Mouse (Mus musculus) limb, embryonic 13.5 days (tissue): ENCODE data around the gene Duox2. TPM values are rescaled to one million over a fixed set of nuclear protein-coding genes. Genes with fewer than 3 reads are reported as not detected.

Experiments
- ATAC-seq: fragments of 200-750 bp; cut with Nextera tagmentation; 2 replicates; pipeline ENCODE4 v1.8.0; 2017; ENCODE audit warnings: low read depth, moderate number of reproducible peaks, moderate TSS enrichment; ENCODE audit not compliant: low FRiP score
- H3K27ac ChIP-seq: fragments of 300-500 bp; sonication (generic); 2 replicates; pipeline ENCODE4 v1.5.1; 2015; ENCODE audit warnings: inconsistent platforms, mild to moderate bottlenecking, moderate library complexity
- H3K27me3 ChIP-seq: fragments of 300-500 bp; sonication (generic); 2 replicates; pipeline ENCODE4 v1.6.1; 2015; ENCODE audit warnings: mild to moderate bottlenecking, inconsistent platforms
- H3K36me3 ChIP-seq: fragments of 300-500 bp; sonication (generic); 2 replicates; pipeline ENCODE4 v1.6.1; 2015; ENCODE audit warnings: inconsistent platforms, mild to moderate bottlenecking, moderate library complexity
- H3K4me1 ChIP-seq: fragments of 300-500 bp; sonication (generic); 2 replicates; pipeline ENCODE4 v1.6.1; 2015; ENCODE audit warnings: inconsistent platforms
- H3K4me2 ChIP-seq: fragments of 300-500 bp; sonication (generic); replicated peaks from 2 replicates; pipeline ENCODE4 v1.6.1; 2015; ENCODE audit warnings: inconsistent platforms, mild to moderate bottlenecking, moderate library complexity
- H3K4me3 ChIP-seq: fragments of 300-500 bp; sonication (generic); 2 replicates; pipeline ENCODE4 v1.5.1; 2015; ENCODE audit warnings: moderate library complexity, mild to moderate bottlenecking, inconsistent platforms
- H3K9ac ChIP-seq: fragments of 300-500 bp; sonication (generic); 2 replicates; pipeline ENCODE4 v1.6.1; 2015; ENCODE audit warnings: mild to moderate bottlenecking, inconsistent platforms
- H3K9me3 ChIP-seq: fragments of 300-500 bp; sonication (generic); 2 replicates; pipeline ENCODE4 v1.6.1; 2016; ENCODE audit warnings: inconsistent platforms
- WGBS: fragments of 180-500 bp; shearing (Covaris S2); methylation state at CpG from one replicate; pipeline ENCODE4 v1.1.7; 2015; 5-methylcytosine and 5-hydroxymethylcytosine counted together
- polyA plus RNA-seq: library from polyadenylated mRNA; unstranded; fragments of >200 nt; fragmentation: Nextera tagmentation; extraction: Ambion mirVana; gene quantifications from 2 replicates; pipeline ENCODE4 v1.2.1, GENCODE M21; 2015

Duox2 gene
- polyA plus RNA-seq, 1 experiment from 2014 or later, result 0.03 TPM

DNA sequence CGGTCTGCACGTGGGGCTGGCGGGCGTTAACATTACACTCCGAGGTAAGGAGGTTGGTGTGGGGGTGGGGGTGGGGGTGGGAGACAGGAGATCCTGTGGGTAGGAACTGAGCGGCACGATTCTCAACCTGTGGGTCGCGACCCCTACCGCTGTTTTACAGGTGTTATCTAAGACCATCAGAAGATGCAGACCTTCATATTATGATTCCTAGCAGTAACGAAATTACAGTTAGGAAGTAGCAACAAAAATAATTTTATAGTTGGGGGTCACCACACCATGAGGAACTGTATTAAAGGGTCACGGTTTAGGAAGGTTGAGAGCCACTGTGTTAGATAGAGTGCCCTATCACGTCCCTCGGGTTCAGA is 2.4 kb upstream of the Duox2 start:
- Histone ChIP-seq H3K4me2 (peak overlapping the region; percentile 78; the same call in 1 of the 2 replicates), H3K27ac (no peak overlapping the region), H3K36me3 (no peaks in the 10 kb centered on the region), H3K9me3 (no peaks in the 10 kb centered on the region), H3K4me3 (peak overlapping the region; percentile 43; the same call in 1 of the 2 replicates), H3K9ac (no peak overlapping the region), H3K4me1 (peaks cover 37% of the 10 kb centered on the region), H3K27me3 (peaks cover 99% of the 10 kb centered on the region)
- no peak for ATAC-seq
- 5% methylated on average over 14 of the region's 14 CpGs for WGBS

DNA sequence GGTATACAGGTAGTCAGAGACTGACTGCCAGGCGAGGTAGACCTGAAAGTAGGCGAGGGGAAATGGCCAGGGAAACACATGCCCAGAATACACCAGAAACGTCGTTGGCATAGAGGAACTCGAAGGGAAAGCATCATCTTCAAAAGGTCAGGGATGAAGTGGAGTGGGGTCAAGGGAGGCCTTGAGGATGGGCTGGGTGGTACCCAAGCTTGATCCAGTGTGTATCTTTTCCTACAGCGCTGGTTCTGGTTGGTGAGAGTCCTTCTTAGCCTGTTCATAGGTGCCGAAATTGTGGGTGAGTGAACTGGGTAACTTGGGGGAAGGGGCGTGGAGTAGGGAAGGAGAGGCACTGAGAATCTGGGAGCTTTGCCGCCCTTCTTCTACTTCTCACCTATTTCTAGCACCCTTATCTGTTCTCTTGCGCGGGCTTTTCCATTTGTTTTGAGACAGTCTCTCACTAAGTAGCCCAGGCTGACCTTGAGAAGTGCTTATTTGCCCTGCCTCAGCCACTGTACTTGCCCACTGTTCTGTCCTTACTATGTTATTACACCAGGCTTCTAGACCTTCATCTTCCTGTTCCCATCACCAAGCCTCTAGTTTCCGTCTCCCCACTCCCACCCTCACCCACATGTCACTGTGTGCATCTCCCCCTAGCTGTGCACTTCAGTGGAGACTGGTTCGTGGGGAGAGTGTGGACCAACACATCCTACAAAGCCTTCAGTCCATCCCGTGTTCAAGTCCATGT is 1.8 kb upstream of the Duox2 start:
- ATAC-seq, result no peak
- 6% methylated on average over 14 of the region's 14 CpGs for WGBS
- H3K27ac ChIP-seq, result no peak overlapping the region
- no peak overlapping the region for H3K4me3 ChIP-seq
- H3K36me3 ChIP-seq, result no peaks in the 10 kb centered on the region
- peaks cover 38% of the 10 kb centered on the region for H3K4me1 ChIP-seq
- H3K9ac ChIP-seq, result no peak overlapping the region
- H3K4me2 ChIP-seq, result no peak overlapping the region
- peaks cover 99% of the 10 kb centered on the region for H3K27me3 ChIP-seq
- no peaks in the 10 kb centered on the region for H3K9me3 ChIP-seq

DNA sequence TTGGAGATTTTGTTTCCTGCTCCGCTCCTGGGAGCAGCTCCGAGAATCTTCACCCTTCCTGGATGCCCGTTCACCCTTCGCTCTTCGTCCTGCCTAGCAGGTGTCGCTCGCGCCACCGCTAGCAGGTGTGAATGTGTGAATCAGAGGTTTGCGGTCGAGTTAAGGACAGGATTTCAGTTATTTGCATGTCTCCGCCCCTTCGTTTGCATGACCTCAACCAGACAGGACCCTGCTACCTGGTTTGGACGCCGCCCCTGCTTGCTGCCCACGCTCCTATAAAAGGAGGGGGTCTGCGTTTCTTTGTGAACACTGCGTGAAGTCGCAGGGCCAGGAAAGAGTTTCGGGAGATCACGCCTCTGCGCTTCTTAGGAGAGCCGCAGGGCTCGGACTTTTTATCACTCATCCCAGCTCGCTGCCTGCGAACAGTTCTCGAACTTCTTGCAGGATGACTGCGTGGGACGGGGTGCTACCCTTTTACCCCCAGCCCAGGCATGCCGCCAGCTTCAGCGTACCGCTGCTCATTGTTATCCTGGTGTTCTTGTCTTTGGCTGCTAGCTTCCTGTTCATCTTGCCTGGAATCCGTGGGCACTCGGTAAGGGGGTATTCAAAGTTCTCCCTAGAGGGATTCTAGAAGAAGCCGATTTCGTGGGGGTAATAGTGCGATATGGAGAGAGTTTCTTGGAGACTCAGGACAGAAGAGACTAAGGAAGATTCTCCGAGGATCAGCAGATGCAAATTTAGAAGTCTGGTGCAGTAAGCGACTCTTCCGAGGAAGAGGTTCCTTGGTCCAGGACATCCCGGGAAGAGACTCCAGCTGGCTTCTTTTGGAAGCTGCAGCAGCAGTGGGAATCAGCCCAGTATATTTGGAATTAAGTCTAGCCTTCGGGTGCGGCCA is 594 bp upstream of the Duox2 start, which contains the start of gene Duoxa2:
TSS of gene Duoxa2 (plus strand) at position 305 of the 895 bp plus-strand sequence.
- peak within 1 kb of the TSS; percentile 59 for H3K4me2 ChIP-seq
- no peaks in the 10 kb centered on the region for H3K36me3 ChIP-seq
- H3K4me1 ChIP-seq, result peaks cover 40% of the 10 kb centered on the region
- no peak within 1 kb of the TSS for H3K27ac ChIP-seq
- no peak for ATAC-seq
- H3K4me3 ChIP-seq, result peak within 1 kb of the TSS; percentile 35
- under 1% methylated on average over 43 of the region's 43 CpGs for WGBS
- H3K9ac ChIP-seq, result peak within 1 kb of the TSS; percentile 13; the same call in 1 of the 2 replicates
- no peaks in the 10 kb centered on the region for H3K9me3 ChIP-seq
- H3K27me3 ChIP-seq, result peaks cover 99% of the 10 kb centered on the region

DNA sequence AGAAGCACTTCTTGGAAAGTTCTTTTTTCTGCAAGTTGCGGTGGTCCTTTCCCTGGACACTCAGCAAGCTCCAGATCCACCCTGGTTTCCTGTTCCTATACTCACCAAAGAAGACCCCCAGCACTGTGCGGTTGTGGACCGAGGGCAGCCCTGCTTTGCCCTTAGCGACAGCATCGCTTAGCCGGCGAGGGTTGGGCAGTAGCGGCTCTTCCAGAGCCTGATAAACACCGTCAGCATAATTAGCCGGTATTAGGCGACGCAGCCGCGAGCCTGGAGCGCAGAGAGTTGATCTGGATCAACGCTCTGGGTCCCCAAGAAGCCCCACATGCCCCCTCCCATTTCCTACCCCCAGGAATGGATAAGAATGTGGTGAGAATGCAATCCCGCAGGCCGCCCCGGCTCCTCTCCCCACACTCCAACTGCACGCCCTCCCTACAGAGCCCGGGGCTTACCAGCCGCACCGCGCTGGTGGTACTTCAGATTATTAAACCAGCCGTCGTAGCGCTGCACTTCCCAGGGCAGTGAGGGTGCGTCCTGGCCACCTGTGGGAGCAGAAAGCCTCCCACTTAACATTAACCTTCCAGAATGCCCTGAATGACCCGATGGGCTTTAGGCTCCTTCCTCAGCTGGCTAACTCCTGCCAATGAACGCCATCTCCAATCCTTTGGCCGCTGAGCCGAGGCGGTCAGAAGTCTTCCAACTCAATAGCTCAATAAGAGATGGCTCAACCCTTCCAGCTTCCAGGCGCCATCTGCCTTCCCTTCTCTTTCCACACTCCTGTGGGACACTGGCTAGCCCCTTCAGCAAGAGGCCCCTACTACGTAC is 766 bp downstream of the Duox2 start:
- H3K9me3 ChIP-seq, result no peaks in the 10 kb centered on the region
- peak overlapping the region; percentile 43 for H3K4me2 ChIP-seq
- WGBS, result 1% methylated on average over 35 of the region's 35 CpGs
- no peak overlapping the region for H3K9ac ChIP-seq
- peaks cover 40% of the 10 kb centered on the region for H3K4me1 ChIP-seq
- no peaks in the 10 kb centered on the region for H3K36me3 ChIP-seq
- no peak for ATAC-seq
- peaks cover 99% of the 10 kb centered on the region for H3K27me3 ChIP-seq
- no peak overlapping the region for H3K27ac ChIP-seq
- H3K4me3 ChIP-seq, result peak overlapping the region; percentile 23

DNA sequence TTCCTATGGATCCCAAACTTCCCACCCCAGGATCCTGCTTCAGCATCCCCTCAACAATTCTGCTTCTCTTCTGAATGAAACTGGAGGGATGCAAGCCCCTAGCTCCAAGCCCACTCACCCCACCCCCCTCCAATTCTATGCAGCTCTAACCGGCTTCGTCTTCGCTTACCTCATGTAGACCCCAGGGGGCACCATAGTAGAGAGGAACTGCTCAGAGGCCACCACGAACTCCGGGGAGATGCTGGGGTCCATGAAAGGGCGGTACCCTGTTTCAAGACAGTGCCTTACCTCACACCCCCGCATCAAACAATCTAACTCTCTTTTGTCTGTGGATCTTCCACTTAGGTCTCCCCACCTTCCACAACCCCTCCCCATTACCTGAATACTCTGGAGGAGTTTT is 3.3 kb downstream of the Duox2 start:
- no peak overlapping the region for H3K9ac ChIP-seq
- H3K36me3 ChIP-seq, result no peaks in the 10 kb centered on the region
- H3K4me2 ChIP-seq, result no peak overlapping the region
- ATAC-seq, result no peak
- H3K9me3 ChIP-seq, result no peaks in the 10 kb centered on the region
- no peak overlapping the region for H3K4me3 ChIP-seq
- H3K4me1 ChIP-seq, result peaks cover 26% of the 10 kb centered on the region
- H3K27me3 ChIP-seq, result peaks cover 85% of the 10 kb centered on the region
- H3K27ac ChIP-seq, result no peak overlapping the region
- 4% methylated on average over 7 of the region's 7 CpGs for WGBS

DNA sequence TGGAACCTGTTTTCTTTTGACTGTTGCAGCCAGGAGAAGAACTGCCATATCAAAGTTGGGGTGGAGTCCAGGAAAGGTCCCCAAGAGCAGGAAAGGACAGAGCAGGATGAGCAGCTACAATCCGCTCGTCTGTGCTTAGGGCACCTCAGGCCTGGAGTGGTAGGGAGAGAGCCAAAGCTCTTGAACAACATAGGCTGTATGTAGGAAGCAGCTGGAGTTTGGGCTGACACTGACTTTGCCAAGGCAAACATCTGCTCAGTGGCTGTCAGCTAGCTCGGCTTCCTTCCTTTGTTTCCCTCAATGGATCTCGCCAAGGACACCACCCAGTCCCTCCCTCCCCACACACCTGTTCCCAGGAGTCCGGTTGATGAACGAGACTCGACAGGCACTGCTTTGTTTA is 12.1 kb downstream of the Duox2 start:
- H3K4me1 ChIP-seq, result no peaks in the 10 kb centered on the region
- no peak for ATAC-seq

DNA sequence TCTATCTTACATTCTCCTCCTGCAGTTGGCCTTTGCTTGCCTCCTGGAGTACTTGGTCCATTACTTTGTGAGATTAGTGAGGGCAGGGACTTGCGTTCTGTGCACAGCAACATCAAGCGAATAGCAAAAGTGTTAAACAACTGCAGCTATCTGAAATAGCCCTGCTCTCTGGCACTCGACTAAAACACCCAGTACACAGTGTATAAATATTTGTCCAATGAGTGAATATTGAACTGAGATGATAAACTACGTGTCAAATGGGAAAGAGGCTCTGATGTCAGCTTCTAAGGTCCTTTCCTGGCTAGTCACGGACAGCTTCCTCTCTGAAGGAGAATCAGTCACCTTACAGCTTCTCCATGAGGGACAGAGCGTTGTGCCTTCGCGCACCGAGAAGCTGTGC is 14.2 kb downstream of the Duox2 start:
- no peaks in the 10 kb centered on the region for H3K4me1 ChIP-seq
- WGBS, result 83% methylated on average over 9 of the region's 9 CpGs
- H3K4me3 ChIP-seq, result no peak overlapping the region
- H3K27ac ChIP-seq, result no peak overlapping the region
- 0 out of 2 replicates have a peak, but pooled peaks cover 3% of the 10 kb centered on the region for H3K27me3 ChIP-seq
- no peak for ATAC-seq
- H3K9me3 ChIP-seq, result peaks cover 4% of the 10 kb centered on the region; the same call in 1 of the 2 replicates
- no peaks in the 10 kb centered on the region for H3K36me3 ChIP-seq
- no peak overlapping the region for H3K4me2 ChIP-seq
- no peak overlapping the region for H3K9ac ChIP-seq

More for the DNA sequence above, 12.1 kb downstream of the Duox2 start:
- Histone ChIP-seq H3K36me3 (no peaks in the 10 kb centered on the region), H3K9ac (no peak overlapping the region; the same call in 1 of the 2 replicates), H3K27me3 (0 out of 2 replicates have a peak, but pooled peaks cover 6% of the 10 kb centered on the region), H3K4me3 (no peak overlapping the region), H3K4me2 (no peak overlapping the region), H3K27ac (no peak overlapping the region), H3K9me3 (peaks cover 4% of the 10 kb centered on the region; the same call in 1 of the 2 replicates)
- 68% methylated on average over 7 of the region's 7 CpGs for WGBS

DNA sequence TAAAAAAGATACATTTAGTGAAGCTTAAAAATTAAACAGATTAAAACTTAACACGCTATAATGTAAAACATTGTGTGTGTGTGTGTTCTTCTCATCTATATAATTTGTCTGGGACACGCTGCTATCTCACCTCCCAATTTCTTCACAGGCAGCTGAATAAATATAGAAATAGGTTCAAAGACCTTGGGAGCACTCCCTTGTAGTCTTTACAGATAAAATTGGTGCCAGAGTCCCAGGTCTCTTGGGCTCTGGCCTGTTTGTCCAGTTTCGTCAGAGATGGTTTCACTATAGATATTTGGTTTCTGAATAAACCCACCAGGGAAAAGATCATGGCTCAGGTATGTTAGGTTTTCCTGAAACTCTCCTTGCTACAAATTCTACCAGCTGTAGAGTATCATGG is 19.5 kb downstream of the Duox2 start:
- Histone ChIP-seq H3K4me2 (no peak overlapping the region), H3K9ac (no peak overlapping the region), H3K9me3 (peaks cover 4% of the 10 kb centered on the region; the same call in 1 of the 2 replicates), H3K36me3 (no peaks in the 10 kb centered on the region), H3K4me3 (no peak overlapping the region), H3K27me3 (no peaks in the 10 kb centered on the region), H3K4me1 (no peaks in the 10 kb centered on the region), H3K27ac (no peak overlapping the region)
- no peak for ATAC-seq
- WGBS, result 86% methylated on average over 3 of the region's 3 CpGs

DNA sequence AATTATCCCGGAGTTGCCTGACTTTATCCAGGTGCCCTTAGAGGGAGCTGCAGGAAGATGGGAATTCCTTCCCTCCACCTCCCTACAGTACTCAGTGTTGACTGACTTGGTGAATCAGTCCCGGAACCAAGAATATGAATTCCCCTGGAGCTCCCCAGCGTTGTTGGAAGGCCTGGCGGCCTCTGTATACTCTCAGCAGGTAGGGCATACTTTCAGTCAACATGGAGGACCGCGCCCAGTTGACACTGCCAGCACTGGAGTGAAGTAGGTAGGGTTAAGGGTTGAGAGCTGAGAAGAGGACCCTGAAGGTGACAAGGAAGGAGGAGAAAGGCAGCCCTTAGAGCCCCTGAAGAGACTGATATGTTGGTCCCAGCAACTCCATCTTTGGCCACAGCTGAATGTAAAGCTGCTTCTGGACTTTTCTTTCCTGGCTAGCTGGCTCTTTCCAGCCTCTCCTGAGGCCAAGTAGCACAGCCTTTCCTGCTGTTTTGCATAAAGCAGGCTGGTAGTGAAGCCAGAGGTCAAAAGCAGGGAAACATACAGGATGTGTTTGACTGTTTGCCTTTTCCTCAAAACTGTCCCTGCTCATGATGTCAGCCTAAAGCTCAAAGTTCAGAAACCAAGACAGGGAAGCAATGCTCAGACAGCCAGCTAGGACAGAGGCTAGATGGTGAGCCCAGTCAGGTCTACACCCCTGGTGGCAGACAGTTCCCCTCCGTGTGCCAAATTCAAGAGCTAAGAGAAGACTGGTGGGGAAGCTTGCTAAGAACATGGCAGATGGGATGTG is 31.6 kb downstream of the Duox2 start:
- Histone ChIP-seq H3K9me3 (no peaks in the 10 kb centered on the region), H3K27ac (no peak overlapping the region), H3K27me3 (no peaks in the 10 kb centered on the region), H3K36me3 (no peaks in the 10 kb centered on the region), H3K4me1 (peaks cover 9% of the 10 kb centered on the region), H3K4me2 (no peak overlapping the region), H3K4me3 (no peak overlapping the region), H3K9ac (no peak overlapping the region)
- no peak for ATAC-seq
- 88% methylated on average over 7 of the region's 7 CpGs for WGBS

DNA sequence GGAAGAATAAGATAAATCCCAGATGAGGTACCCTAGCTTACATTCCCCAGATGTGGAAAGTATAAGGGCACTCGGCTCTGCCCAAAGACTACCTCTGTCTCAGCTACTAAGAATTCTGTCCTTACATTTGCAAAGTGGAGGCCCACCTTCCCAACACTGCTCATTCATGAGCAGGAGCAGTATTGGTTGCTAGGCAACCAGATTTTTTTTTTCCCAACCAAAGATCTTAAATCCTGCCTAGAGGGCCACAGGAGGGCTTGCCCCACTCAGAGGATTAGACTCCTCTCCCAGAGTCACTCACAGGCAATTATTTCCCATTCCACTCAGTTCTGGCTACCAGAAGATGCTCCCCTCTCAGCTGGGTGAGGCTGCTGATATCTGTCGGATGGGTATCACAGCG is 33.6 kb downstream of the Duox2 start:
- Histone ChIP-seq H3K9ac (no peak overlapping the region), H3K27ac (no peak overlapping the region), H3K4me2 (no peak overlapping the region), H3K36me3 (no peaks in the 10 kb centered on the region), H3K4me1 (peaks cover 9% of the 10 kb centered on the region), H3K9me3 (no peaks in the 10 kb centered on the region), H3K4me3 (no peak overlapping the region), H3K27me3 (no peaks in the 10 kb centered on the region)
- 72% methylated on average over 3 of the region's 3 CpGs for WGBS
- ATAC-seq, result peak; percentile 57; the same call in 1 of the 2 replicates

DNA sequence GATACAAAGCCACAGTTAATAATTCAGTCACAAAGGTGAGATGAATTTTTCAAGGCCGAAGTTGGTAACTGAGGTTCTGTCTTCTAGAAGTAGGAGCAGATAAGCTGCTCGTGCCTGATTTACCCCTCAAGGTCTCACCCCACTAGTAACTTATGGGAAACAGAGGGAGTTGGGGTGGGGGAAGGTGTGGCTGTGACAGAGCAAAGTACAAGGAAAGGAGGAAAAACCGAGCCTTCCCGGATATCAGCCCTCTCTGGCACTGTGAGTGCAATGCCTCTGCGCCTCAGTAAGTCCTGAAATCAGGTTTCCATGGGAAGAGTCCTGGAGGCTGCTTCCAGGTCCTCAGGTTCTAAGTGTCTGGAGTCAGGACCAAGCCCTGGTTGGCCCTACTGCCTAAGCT is 37.5 kb downstream of the Duox2 start:
- Histone ChIP-seq H3K4me3 (no peak overlapping the region), H3K4me2 (no peak overlapping the region), H3K27ac (no peak overlapping the region), H3K27me3 (no peaks in the 10 kb centered on the region), H3K9me3 (no peaks in the 10 kb centered on the region), H3K9ac (no peak overlapping the region), H3K36me3 (0 out of 2 replicates have a peak, but pooled peaks cover 3% of the 10 kb centered on the region), H3K4me1 (peaks cover 9% of the 10 kb centered on the region)
- WGBS, result 86% methylated on average over 5 of the region's 5 CpGs
- ATAC-seq, result no peak
